ENCODE assay signal across 30 mouse cellular contexts in the genomic region with DNA sequence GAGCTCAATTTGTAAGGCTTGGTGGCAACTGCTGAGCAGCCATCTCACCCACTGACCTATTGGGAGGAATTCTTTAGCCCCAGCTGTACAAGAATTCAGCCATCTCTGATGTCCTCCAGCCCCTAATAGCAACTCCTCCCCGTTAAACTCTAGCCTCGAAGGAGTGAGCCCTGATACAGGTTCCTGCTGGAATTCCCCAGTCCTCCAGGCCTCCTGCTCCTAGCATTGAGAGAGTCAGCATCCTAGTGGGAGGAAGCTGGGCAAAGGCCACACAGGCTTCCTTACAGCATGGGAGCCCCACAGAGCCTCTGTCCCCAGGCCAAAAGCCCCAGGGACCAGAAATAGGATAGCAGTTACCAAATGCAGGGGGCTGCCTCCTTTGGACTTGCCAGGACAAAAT. TPM values are rescaled to one million over a fixed set of nuclear protein-coding genes. Genes with fewer than 3 reads are reported as not detected.
A peak's percentile ranks its signal among the peaks of the same experiment; 100 is the strongest.
DNase-seq lines count a peak whose midpoint lies in the region; ATAC-seq and TF ChIP-seq lines count a peak whose summit lies in the region.
"Had no signal": no experiment of that assay in that cellular context is flagged by ENCODE, and none has a peak within 500 bp of the region (broad histone marks: within the 10 kb centered on the region; RNA-seq: fewer than 3 reads in every experiment).

No protein-coding gene starts in this region.

- peak overlapping the region; percentile 74 for H3K27ac ChIP-seq in forebrain, embryonic 10.5 days
- no peak overlapping the region for H3K27ac ChIP-seq in forebrain, postnatal 0 days (ENCODE audit: low read depth, low read length)
- H3K27ac ChIP-seq in hindbrain, embryonic 10.5 days: peak overlapping the region; percentile 81
- H3K27ac ChIP-seq in hindbrain, embryonic 16.5 days (ENCODE audit: low read depth, low read length): no peak overlapping the region
- peak overlapping the region; percentile 39 for H3K27ac ChIP-seq in bone marrow macrophage, adult 2 months (ENCODE audit: insufficient read depth, low read depth, low read length)
- H3K27ac ChIP-seq in limb, embryonic 11.5 days (replicated peaks; ENCODE audit: low read depth, low read length): peak overlapping the region; percentile 36; the same call in 1 of the 2 replicates
- no peak overlapping the region for H3K27ac ChIP-seq in kidney, embryonic 16.5 days (ENCODE audit: low read length)
- H3K27ac ChIP-seq: embryonic facial prominence, embryonic 15.5 days; hindbrain, embryonic 15.5 days; kidney, embryonic 15.5 days; layer of hippocampus, adult 2 months; liver, embryonic 12.5 days; midbrain, embryonic 13.5 days; stomach, embryonic 15.5 days had no signal

- no peaks in the 10 kb centered on the region for H3K27me3 ChIP-seq in forebrain, embryonic 10.5 days (ENCODE audit: poor library complexity, severe bottlenecking)
- no peaks in the 10 kb centered on the region for H3K27me3 ChIP-seq in forebrain, postnatal 0 days (ENCODE audit: insufficient read depth, low read length)
- no peaks in the 10 kb centered on the region; the same call in 1 of the 2 replicates for H3K27me3 ChIP-seq in hindbrain, embryonic 10.5 days (ENCODE audit: insufficient read depth, poor library complexity, severe bottlenecking)
- H3K27me3 ChIP-seq in hindbrain, embryonic 16.5 days (replicated peaks; ENCODE audit: control insufficient read depth, insufficient read depth, low read length): no peaks in the 10 kb centered on the region
- no peaks in the 10 kb centered on the region for H3K27me3 ChIP-seq in limb, embryonic 11.5 days (ENCODE audit: control insufficient read depth, insufficient read depth, low read length)
- no peaks in the 10 kb centered on the region for H3K27me3 ChIP-seq in kidney, embryonic 16.5 days (ENCODE audit: insufficient read depth, low read length)
- H3K27me3 ChIP-seq: CH12.LX; embryonic facial prominence, embryonic 15.5 days; heart, embryonic 12.5 days; hindbrain, embryonic 15.5 days; kidney, embryonic 15.5 days; liver, embryonic 12.5 days; megakaryocyte, embryonic 14.5 days; midbrain, embryonic 13.5 days; stomach, embryonic 15.5 days had no signal

- no peak for DNase-seq in forebrain, embryonic 10.5 days (ENCODE audit: extremely low spot score, low spot score)
- no peak for DNase-seq in forebrain, postnatal 0 days
- no peak for DNase-seq in hindbrain, embryonic 10.5 days (ENCODE audit: low spot score)
- no peak for DNase-seq in limb, embryonic 11.5 days (ENCODE audit: low spot score)
- DNase-seq in layer of hippocampus, postnatal 14 days (ENCODE audit: low spot score in 2 of 2): no peak
- DNase-seq: adrenal gland, postnatal 10 days; cerebellum, adult 18-20 months; cerebellum, postnatal 10 days; gastrocnemius, postnatal 10 days; kidney, adult 18-20 months; kidney, postnatal 36 days; liver, postnatal 0 days; lung, postnatal 4 days; thymus, adult 18-20 months; thymus, postnatal 25 days had no signal

- H3K9ac ChIP-seq in forebrain, postnatal 0 days: no peak overlapping the region
- no peak overlapping the region for H3K9ac ChIP-seq in hindbrain, embryonic 16.5 days (ENCODE audit: low read depth, low read length)
- H3K9ac ChIP-seq in limb, embryonic 11.5 days (ENCODE audit: low read length): 0 out of 2 replicates have a peak overlapping the region, but pooled peaks have one; percentile 7
- H3K9ac ChIP-seq in kidney, embryonic 16.5 days (replicated peaks; ENCODE audit: low read length): no peak overlapping the region
- H3K9ac ChIP-seq: embryonic facial prominence, embryonic 15.5 days; heart, embryonic 12.5 days; hindbrain, embryonic 15.5 days; kidney, embryonic 15.5 days; liver, embryonic 12.5 days; liver, postnatal 0 days; midbrain, embryonic 13.5 days; stomach, embryonic 15.5 days had no signal

- TF ChIP-seq CTCF in forebrain, postnatal 0 days (IDR thresholded peaks at IDR 0.05; ENCODE audit: low read depth): no peak
- TF ChIP-seq CTCF in bone marrow macrophage, adult 2 months (IDR thresholded peaks at IDR 0.05; ENCODE audit: low read depth, low read length): no peak

- no peak overlapping the region for H3K4me2 ChIP-seq in forebrain, postnatal 0 days (ENCODE audit: low read depth)
- H3K4me2 ChIP-seq in hindbrain, embryonic 16.5 days (ENCODE audit: low read length): no peak overlapping the region
- no peak overlapping the region for H3K4me2 ChIP-seq in limb, embryonic 11.5 days (ENCODE audit: low read depth, severe bottlenecking)
- no peak overlapping the region for H3K4me2 ChIP-seq in kidney, embryonic 16.5 days (replicated peaks; ENCODE audit: low read depth, low read length)
- H3K4me2 ChIP-seq: embryonic facial prominence, embryonic 15.5 days; heart, embryonic 12.5 days; hindbrain, embryonic 15.5 days; kidney, embryonic 15.5 days; liver, embryonic 12.5 days; midbrain, embryonic 13.5 days; stomach, embryonic 15.5 days had no signal

- WGBS in forebrain, embryonic 10.5 days: 39% methylated on average over 2 of the region's 2 CpGs
- 18% methylated on average over 2 of the region's 2 CpGs for WGBS in forebrain, postnatal 0 days
- 27% methylated on average over 2 of the region's 2 CpGs for WGBS in hindbrain, embryonic 10.5 days
- 29% methylated on average over 2 of the region's 2 CpGs for WGBS in hindbrain, embryonic 16.5 days
- WGBS in limb, embryonic 11.5 days: 26% methylated on average over 2 of the region's 2 CpGs
- WGBS in kidney, embryonic 16.5 days: 32% methylated on average over 2 of the region's 2 CpGs

- H3K36me3 ChIP-seq in forebrain, embryonic 10.5 days (replicated peaks): no peaks in the 10 kb centered on the region
- H3K36me3 ChIP-seq in forebrain, postnatal 0 days (ENCODE audit: insufficient read depth): no peaks in the 10 kb centered on the region
- H3K36me3 ChIP-seq in hindbrain, embryonic 10.5 days: no peaks in the 10 kb centered on the region
- H3K36me3 ChIP-seq in hindbrain, embryonic 16.5 days (ENCODE audit: control insufficient read depth, insufficient read depth, low read length): no peaks in the 10 kb centered on the region
- H3K36me3 ChIP-seq in limb, embryonic 11.5 days (ENCODE audit: control insufficient read depth, insufficient read depth, low read length): no peaks in the 10 kb centered on the region
- no peaks in the 10 kb centered on the region for H3K36me3 ChIP-seq in kidney, embryonic 16.5 days (ENCODE audit: insufficient read depth, low read length)
- H3K36me3 ChIP-seq: embryonic facial prominence, embryonic 15.5 days; G1E; heart, embryonic 12.5 days; hindbrain, embryonic 15.5 days; kidney, embryonic 15.5 days; liver, embryonic 12.5 days; midbrain, embryonic 13.5 days; stomach, embryonic 15.5 days had no signal

- ATAC-seq in forebrain, postnatal 0 days: no peak
- no peak for ATAC-seq in hindbrain, embryonic 16.5 days
- no peak for ATAC-seq in limb, embryonic 11.5 days (ENCODE audit: insufficient number of reproducible peaks, low FRiP score, low TSS enrichment, low read depth)
- ATAC-seq in kidney, embryonic 16.5 days (ENCODE audit: low FRiP score, low TSS enrichment): no peak
- ATAC-seq: liver, embryonic 12.5 days; liver, postnatal 0 days; midbrain, embryonic 13.5 days had no signal

- no peak for TF ChIP-seq POLR2A in bone marrow macrophage, adult 2 months (IDR thresholded peaks at IDR 0.05; ENCODE audit: borderline replicate concordance, low read depth, low read length)

- H3K4me1 ChIP-seq in forebrain, embryonic 10.5 days: peaks cover 61% of the 10 kb centered on the region
- H3K4me1 ChIP-seq in forebrain, postnatal 0 days (ENCODE audit: insufficient read depth): no peaks in the 10 kb centered on the region
- H3K4me1 ChIP-seq in hindbrain, embryonic 10.5 days (replicated peaks): peaks cover 58% of the 10 kb centered on the region
- H3K4me1 ChIP-seq in hindbrain, embryonic 16.5 days (ENCODE audit: control insufficient read depth, insufficient read depth, low read depth, low read length): peaks cover 23% of the 10 kb centered on the region
- peaks cover 53% of the 10 kb centered on the region for H3K4me1 ChIP-seq in bone marrow macrophage, adult 2 months (ENCODE audit: control insufficient read depth, insufficient read depth, low read length)
- H3K4me1 ChIP-seq in limb, embryonic 11.5 days (ENCODE audit: control insufficient read depth, insufficient read depth, low read length): peaks cover 38% of the 10 kb centered on the region
- H3K4me1 ChIP-seq in kidney, embryonic 16.5 days (ENCODE audit: insufficient read depth, low read length): peaks cover 29% of the 10 kb centered on the region

- H3K9me3 ChIP-seq in forebrain, embryonic 10.5 days: no peaks in the 10 kb centered on the region
- H3K9me3 ChIP-seq in forebrain, postnatal 0 days (ENCODE audit: low read length): no peaks in the 10 kb centered on the region
- H3K9me3 ChIP-seq in hindbrain, embryonic 10.5 days: no peaks in the 10 kb centered on the region
- H3K9me3 ChIP-seq in hindbrain, embryonic 16.5 days (ENCODE audit: control insufficient read depth, low read length): no peaks in the 10 kb centered on the region
- H3K9me3 ChIP-seq in limb, embryonic 11.5 days (ENCODE audit: control insufficient read depth, low read length): no peaks in the 10 kb centered on the region
- H3K9me3 ChIP-seq in kidney, embryonic 16.5 days (ENCODE audit: low read length): no peaks in the 10 kb centered on the region
- H3K9me3 ChIP-seq: embryonic facial prominence, embryonic 15.5 days; G1E; heart, embryonic 12.5 days; hindbrain, embryonic 15.5 days; kidney, embryonic 15.5 days; liver, embryonic 12.5 days; megakaryocyte, embryonic 14.5 days; midbrain, embryonic 13.5 days; stomach, embryonic 15.5 days had no signal

- H3K4me3 ChIP-seq in forebrain, embryonic 10.5 days: no peak overlapping the region
- H3K4me3 ChIP-seq in forebrain, postnatal 0 days (ENCODE audit: low read depth, low read length): no peak overlapping the region
- no peak overlapping the region for H3K4me3 ChIP-seq in hindbrain, embryonic 10.5 days
- H3K4me3 ChIP-seq in hindbrain, embryonic 16.5 days (ENCODE audit: low read length): no peak overlapping the region
- no peak overlapping the region for H3K4me3 ChIP-seq in bone marrow macrophage, adult 2 months (ENCODE audit: insufficient read depth, low read length)
- no peak overlapping the region for H3K4me3 ChIP-seq in limb, embryonic 11.5 days (ENCODE audit: low read depth, low read length)
- no peak overlapping the region for H3K4me3 ChIP-seq in kidney, embryonic 16.5 days (ENCODE audit: low read length)
- H3K4me3 ChIP-seq: embryonic facial prominence, embryonic 15.5 days; heart, embryonic 12.5 days; hindbrain, embryonic 15.5 days; kidney, embryonic 15.5 days; layer of hippocampus, adult 2 months; liver, embryonic 12.5 days; megakaryocyte, embryonic 14.5 days; midbrain, embryonic 13.5 days; stomach, embryonic 15.5 days had no signal

RNA-seq across cellular contexts. Expression of a gene that starts 10.5 kb away (rescaled TPM):
- polyA plus RNA-seq in forebrain, embryonic 10.5 days (2016; fragmentation: Nextera tagmentation; extraction: Ambion mirVana): 0.06 and 0.11 TPM in 2 replicates
- total RNA-seq in forebrain, postnatal 0 days (2014; rRNA removed): not detected in 2 replicates
- 0.06 TPM in 2 replicates for polyA plus RNA-seq in forebrain, postnatal 0 days (2015; fragmentation: Nextera tagmentation; extraction: Ambion mirVana)
- polyA plus RNA-seq in hindbrain, embryonic 10.5 days (2016; fragmentation: Nextera tagmentation; extraction: Ambion mirVana): 0.14 TPM in 1 of 2 replicates, not detected in the other
- 0.16 and 0.23 TPM in 2 replicates for polyA plus RNA-seq in hindbrain, embryonic 16.5 days (2015; fragmentation: Nextera tagmentation; extraction: Ambion mirVana)
- 24.3 and 26.0 TPM in 2 replicates for polyA plus RNA-seq in bone marrow macrophage, adult 2 months (2012; ENCODE audit: insufficient read depth, insufficient read length, missing spikeins)
- 0.17 and 0.35 TPM in 2 replicates for polyA plus RNA-seq in limb, embryonic 11.5 days (2014; fragmentation: Nextera tagmentation; extraction: Ambion mirVana)
- polyA plus RNA-seq in kidney, embryonic 16.5 days (2015; fragmentation: Nextera tagmentation; extraction: Ambion mirVana): 0.44 and 0.58 TPM in 2 replicates
- total RNA-seq in layer of hippocampus, postnatal 14 days (2021): not detected
- polyA plus RNA-seq: G1E; neural tube, embryonic 14.5 days had no signal

RNA-seq across cellular contexts. Expression of a gene that starts 41.1 kb away (rescaled TPM):
- 29.7 and 32.2 TPM in 2 replicates for polyA plus RNA-seq in forebrain, embryonic 10.5 days (2016; fragmentation: Nextera tagmentation; extraction: Ambion mirVana)
- 27.9 and 29.8 TPM in 2 replicates for total RNA-seq in forebrain, postnatal 0 days (2014; rRNA removed)
- 28.0 and 41.0 TPM in 2 replicates for polyA plus RNA-seq in forebrain, postnatal 0 days (2015; fragmentation: Nextera tagmentation; extraction: Ambion mirVana)
- polyA plus RNA-seq in hindbrain, embryonic 10.5 days (2016; fragmentation: Nextera tagmentation; extraction: Ambion mirVana): 32.9 and 33.2 TPM in 2 replicates
- 33.5 and 40.6 TPM in 2 replicates for polyA plus RNA-seq in hindbrain, embryonic 16.5 days (2015; fragmentation: Nextera tagmentation; extraction: Ambion mirVana)
- 36.3 and 37.6 TPM in 2 replicates for polyA plus RNA-seq in bone marrow macrophage, adult 2 months (2012; ENCODE audit: insufficient read depth, insufficient read length, missing spikeins)
- polyA plus RNA-seq in limb, embryonic 11.5 days (2014; fragmentation: Nextera tagmentation; extraction: Ambion mirVana): 30.1 and 32.9 TPM in 2 replicates
- 37.7 and 42.8 TPM in 2 replicates for polyA plus RNA-seq in kidney, embryonic 16.5 days (2015; fragmentation: Nextera tagmentation; extraction: Ambion mirVana)
- 10 to 100 TPM; 32.4 to 34.6 TPM for total RNA-seq in layer of hippocampus, postnatal 14 days (2021)

RNA-seq across cellular contexts. Expression of a gene that starts 47.6 kb away (rescaled TPM):
- polyA plus RNA-seq in forebrain, embryonic 10.5 days (2016; fragmentation: Nextera tagmentation; extraction: Ambion mirVana): 5.8 and 7.4 TPM in 2 replicates
- 56.7 and 82.4 TPM in 2 replicates for total RNA-seq in forebrain, postnatal 0 days (2014; rRNA removed)
- 7.6 and 8.4 TPM in 2 replicates for polyA plus RNA-seq in forebrain, postnatal 0 days (2015; fragmentation: Nextera tagmentation; extraction: Ambion mirVana)
- polyA plus RNA-seq in hindbrain, embryonic 10.5 days (2016; fragmentation: Nextera tagmentation; extraction: Ambion mirVana): 9.0 and 9.7 TPM in 2 replicates
- 10.4 and 11.6 TPM in 2 replicates for polyA plus RNA-seq in hindbrain, embryonic 16.5 days (2015; fragmentation: Nextera tagmentation; extraction: Ambion mirVana)
- polyA plus RNA-seq in bone marrow macrophage, adult 2 months (2012; ENCODE audit: insufficient read depth, insufficient read length, missing spikeins): 5.5 and 8.7 TPM in 2 replicates
- polyA plus RNA-seq in limb, embryonic 11.5 days (2014; fragmentation: Nextera tagmentation; extraction: Ambion mirVana): 10.2 and 10.5 TPM in 2 replicates
- 9.8 and 11.7 TPM in 2 replicates for polyA plus RNA-seq in kidney, embryonic 16.5 days (2015; fragmentation: Nextera tagmentation; extraction: Ambion mirVana)
- 10 to 100 TPM; 88.6 to 96.3 TPM for total RNA-seq in layer of hippocampus, postnatal 14 days (2021)

Comparison
In these comparisons a context has a peak if more than half of its experiments do, and no peak if none do; other contexts are left out.
1. H3K27ac ChIP-seq: peak in forebrain, embryonic 10.5 days (single experiment), hindbrain, embryonic 10.5 days (single experiment), bone marrow macrophage, adult 2 months (single experiment) and limb, embryonic 11.5 days (single experiment); none in forebrain, postnatal 0 days (single experiment), hindbrain, embryonic 16.5 days (single experiment) and kidney, embryonic 16.5 days (single experiment).
2. RNA of a gene that starts 10.5 kb away (polyA plus RNA-seq): 24.3 to 26.0 TPM in bone marrow macrophage, adult 2 months; 0.44 to 0.58 TPM in kidney, embryonic 16.5 days, 0.17 to 0.35 TPM in limb, embryonic 11.5 days, 0.16 to 0.23 TPM in hindbrain, embryonic 16.5 days, 0.06 to 0.11 TPM in forebrain, embryonic 10.5 days, 0.06 TPM in forebrain, postnatal 0 days and 0.14 TPM in hindbrain, embryonic 10.5 days; every median in the first group is over 10 times any median in the second.